Mouse (Mus musculus) megakaryocyte, adult 5-6 weeks (primary cell): ENCODE results near the gene Tanc1. TPM values are rescaled to one million over a fixed set of nuclear protein-coding genes. Genes with fewer than 3 reads are reported as not detected.
A peak's percentile ranks its signal among the peaks of the same experiment; 100 is the strongest.

Experiments
- ATAC-seq: 2 replicates; pipeline ENCODE4 v1.8.0; 2016; ENCODE audit warnings: mild to moderate bottlenecking, inconsistent platforms; ENCODE audit not compliant: poor library complexity, severe bottlenecking
- total RNA-seq, 2 experiments: library from RNA; stranded (forward) in 1 of 2; stranded (reverse) in 1 of 2; fragments of 153-499, 151-499 nt in 1 of 2; fragments of 221-1000, 200-1000 nt in 1 of 2; gene quantifications; 2 replicates each; pipeline versions ENCODE4 v1.2.3 to v1.2.4; 2015 to 2017

The Tanc1 gene
- total RNA-seq, 2 experiments from 2014 or later, result 1.2 to 1.7 TPM

- no peak for ATAC-seq
Observed at GRCm38 (mm10) chr2:59749371-59749770, 137.5 kb downstream of the Tanc1 start.

- no peak for ATAC-seq
Observed at GRCm38 (mm10) chr2:59751172-59751571, 139.3 kb downstream of the Tanc1 start.

GRCm38 (mm10) chr2:59752148-59752547, 140.3 kb downstream of the Tanc1 start:
- ATAC-seq, result no peak

- ATAC-seq, result no peak
Observed at GRCm38 (mm10) chr2:59752766-59753165, 140.9 kb downstream of the Tanc1 start.

- ATAC-seq, result no peak
Observed at GRCm38 (mm10) chr2:59756137-59756753, 144.4 kb downstream of the Tanc1 start.

- no peak for ATAC-seq
Observed at GRCm38 (mm10) chr2:59757015-59757414, 145.2 kb downstream of the Tanc1 start.

GRCm38 (mm10) chr2:59758139-59758918, 146.5 kb downstream of the Tanc1 start:
- no peak for ATAC-seq

GRCm38 (mm10) chr2:59760731-59761130, 148.9 kb downstream of the Tanc1 start:
- no peak for ATAC-seq

- ATAC-seq, result no peak
Observed at GRCm38 (mm10) chr2:59761183-59761582, 149.3 kb downstream of the Tanc1 start.

- ATAC-seq, result no peak
Observed at GRCm38 (mm10) chr2:59762277-59762676, 150.4 kb downstream of the Tanc1 start.

GRCm38 (mm10) chr2:59765671-59766070, 153.8 kb downstream of the Tanc1 start:
- ATAC-seq, result no peak

GRCm38 (mm10) chr2:59767893-59768292, 156.1 kb downstream of the Tanc1 start:
- ATAC-seq, result peak; percentile 51

GRCm38 (mm10) chr2:59768661-59769384, 157.0 kb downstream of the Tanc1 start:
- ATAC-seq, result no peak

GRCm38 (mm10) chr2:59769385-59769735, 157.5 kb downstream of the Tanc1 start:
- ATAC-seq, result no peak

- ATAC-seq, result no peak
Observed at GRCm38 (mm10) chr2:59771708-59772107, 159.9 kb downstream of the Tanc1 start.

- no peak for ATAC-seq
Observed at GRCm38 (mm10) chr2:59772261-59772683, 160.4 kb downstream of the Tanc1 start.

- no peak for ATAC-seq
Observed at GRCm38 (mm10) chr2:59774374-59774773, 162.5 kb downstream of the Tanc1 start.

- ATAC-seq, result no peak
Observed at GRCm38 (mm10) chr2:59775148-59775547, 163.3 kb downstream of the Tanc1 start.

GRCm38 (mm10) chr2:59775820-59776219, 164.0 kb downstream of the Tanc1 start:
- no peak for ATAC-seq

GRCm38 (mm10) chr2:59779355-59779754, 167.5 kb downstream of the Tanc1 start:
- ATAC-seq, result peak; percentile 84

GRCm38 (mm10) chr2:59780240-59780639, 168.4 kb downstream of the Tanc1 start:
- ATAC-seq, result no peak
